Mouse (Mus musculus) right cerebral cortex, postnatal 4 days (tissue): ENCODE data around the gene Fpr3.
"Not testable (repeated sequence)": the region's sequence is repeated elsewhere in the genome, so short reads cannot be mapped to it uniquely, and the experiment has no call there.

Source experiments
- DNase-seq: peaks from one replicate; pipeline ENCODE4 v3.0.0-alpha.2; 2022

The Fpr3 gene

GRCm38 (mm10) chr17:17883840-17884239 lies 3.8 kb upstream of the Fpr3 start, which contains the start of gene Fpr1:
Gene Fpr1, minus strand, starts transcription at chr17:17883940.
- DNase-seq = no peak

GRCm38 (mm10) chr17:17889732-17890425 lies 2.2 kb downstream of the Fpr3 start:
- no peak for DNase-seq

- peak; percentile 13 for DNase-seq
Observed at GRCm38 (mm10) chr17:17896039-17896438, 8.4 kb downstream of the Fpr3 start.

- DNase-seq = no peak
Observed at GRCm38 (mm10) chr17:17899268-17899667, 11.6 kb downstream of the Fpr3 start.

- no peak for DNase-seq
Observed at GRCm38 (mm10) chr17:17900768-17901167, 13.1 kb downstream of the Fpr3 start.

- peak; percentile 81 for DNase-seq
Observed at GRCm38 (mm10) chr17:17909636-17910421, 22.2 kb downstream of the Fpr3 start.

GRCm38 (mm10) chr17:17912618-17913017 lies 25.0 kb downstream of the Fpr3 start:
- DNase-seq = not testable (repeated sequence)

- no peak for DNase-seq
Observed at GRCm38 (mm10) chr17:17917376-17917775, 29.7 kb downstream of the Fpr3 start.

- DNase-seq = no peak
Observed at GRCm38 (mm10) chr17:17917782-17918181, 30.1 kb downstream of the Fpr3 start.

GRCm38 (mm10) chr17:17973443-17973842 lies 85.8 kb downstream of the Fpr3 start:
- no peak for DNase-seq

GRCm38 (mm10) chr17:17981232-17981631 lies 93.6 kb downstream of the Fpr3 start:
- not testable (repeated sequence) for DNase-seq

- DNase-seq = no peak
Observed at GRCm38 (mm10) chr17:18004752-18005151, 117.1 kb downstream of the Fpr3 start.
